ENCODE assay signal across 14 mouse cellular contexts in genomic region chr10:80758651-80759050, GRCm38 (mm10). TPM values are rescaled to one million over a fixed set of nuclear protein-coding genes. Genes with fewer than 3 reads are reported as not detected.
DNase-seq lines count a peak whose midpoint lies in the region; ATAC-seq lines count a peak whose summit lies in the region.
"Had no signal": no experiment of that assay in that cellular context is flagged by ENCODE, and none has a peak within 500 bp of the region (broad histone marks: within the 10 kb centered on the region; RNA-seq: fewer than 3 reads in every experiment).

No protein-coding gene starts in this region.

- H3K27ac ChIP-seq in heart, embryonic 10.5 days = peak overlapping the region; percentile 56; the same call in 1 of the 2 replicates
- no peak overlapping the region for H3K27ac ChIP-seq in neural tube, embryonic 12.5 days
- H3K27ac ChIP-seq in kidney, embryonic 14.5 days (ENCODE audit: low read depth, low read length) = no peak overlapping the region
- H3K27ac ChIP-seq: embryonic facial prominence, embryonic 12.5 days had no signal

- H3K27me3 ChIP-seq in heart, embryonic 10.5 days (ENCODE audit: insufficient read depth, poor library complexity, severe bottlenecking) = no peaks in the 10 kb centered on the region
- H3K27me3 ChIP-seq in neural tube, embryonic 12.5 days (replicated peaks) = no peaks in the 10 kb centered on the region
- H3K27me3 ChIP-seq in kidney, embryonic 14.5 days (ENCODE audit: control insufficient read depth, insufficient read depth, low read length) = no peaks in the 10 kb centered on the region
- H3K27me3 ChIP-seq: embryonic facial prominence, embryonic 12.5 days; Patski had no signal

- peaks cover 4% of the 10 kb centered on the region; the same call in 1 of the 2 replicates for H3K36me3 ChIP-seq in heart, embryonic 10.5 days
- H3K36me3 ChIP-seq in neural tube, embryonic 12.5 days = no peaks in the 10 kb centered on the region
- no peaks in the 10 kb centered on the region for H3K36me3 ChIP-seq in kidney, embryonic 14.5 days (ENCODE audit: control insufficient read depth, insufficient read depth, low read length)
- H3K36me3 ChIP-seq: embryonic facial prominence, embryonic 12.5 days had no signal

- H3K4me2 ChIP-seq in neural tube, embryonic 12.5 days (replicated peaks) = no peak overlapping the region
- no peak overlapping the region for H3K4me2 ChIP-seq in kidney, embryonic 14.5 days (replicated peaks; ENCODE audit: low read depth, low read length)
- H3K4me2 ChIP-seq: embryonic facial prominence, embryonic 12.5 days had no signal

- WGBS in heart, embryonic 10.5 days = 73% methylated on average over 7 of the region's 7 CpGs
- 93% methylated on average over 7 of the region's 7 CpGs for WGBS in neural tube, embryonic 12.5 days
- 77% methylated on average over 7 of the region's 7 CpGs for WGBS in kidney, embryonic 14.5 days

- H3K9ac ChIP-seq in neural tube, embryonic 12.5 days = peak overlapping the region; percentile 44; the same call in 1 of the 2 replicates
- H3K9ac ChIP-seq in kidney, embryonic 14.5 days (ENCODE audit: low read depth, low read length) = no peak overlapping the region
- H3K9ac ChIP-seq: embryonic facial prominence, embryonic 12.5 days had no signal

- no peak for ATAC-seq in neural tube, embryonic 12.5 days (ENCODE audit: low FRiP score, low read depth)
- no peak for ATAC-seq in kidney, embryonic 14.5 days (ENCODE audit: low FRiP score, low TSS enrichment)
- ATAC-seq: Patski had no signal

- H3K4me1 ChIP-seq in heart, embryonic 10.5 days = peaks cover 81% of the 10 kb centered on the region
- peaks cover 38% of the 10 kb centered on the region for H3K4me1 ChIP-seq in neural tube, embryonic 12.5 days
- H3K4me1 ChIP-seq in kidney, embryonic 14.5 days (ENCODE audit: control insufficient read depth, insufficient read depth, low read length) = peaks cover 24% of the 10 kb centered on the region

- H3K4me3 ChIP-seq in heart, embryonic 10.5 days = no peak overlapping the region
- no peak overlapping the region for H3K4me3 ChIP-seq in neural tube, embryonic 12.5 days
- H3K4me3 ChIP-seq in kidney, embryonic 14.5 days (ENCODE audit: low read length) = no peak overlapping the region
- H3K4me3 ChIP-seq: embryonic facial prominence, embryonic 12.5 days had no signal

- H3K9me3 ChIP-seq in heart, embryonic 10.5 days = no peaks in the 10 kb centered on the region
- H3K9me3 ChIP-seq in neural tube, embryonic 12.5 days = no peaks in the 10 kb centered on the region
- no peaks in the 10 kb centered on the region for H3K9me3 ChIP-seq in kidney, embryonic 14.5 days (ENCODE audit: control insufficient read depth, low read length)
- H3K9me3 ChIP-seq: embryonic facial prominence, embryonic 12.5 days had no signal

- no peak for DNase-seq in heart, embryonic 10.5 days (ENCODE audit: low spot score)
- DNase-seq in heart, adult 9 months (ENCODE audit: low spot score in 2 of 2) = no peak
- DNase-seq in neural tube, embryonic 10.5 days (ENCODE audit: extremely low spot score, low spot score) = no peak
- peak; percentile 81 to 86 for DNase-seq in adrenal gland, postnatal 36 days
- DNase-seq in yolk sac, embryonic 10.5 days (ENCODE audit: low spot score) = peak; percentile 44
- DNase-seq in spleen, postnatal 14 days (ENCODE audit: low spot score in 2 of 2) = no peak
- DNase-seq: kidney, postnatal 14 days; left cerebral cortex, postnatal 4 days; lung, postnatal 14 days; thymus, postnatal 36 days had no signal

RNA-seq across cellular contexts. Expression of gene Dot1l, which starts 3.6 kb away (rescaled TPM):
- polyA plus RNA-seq in heart, embryonic 10.5 days (2016; fragmentation: Nextera tagmentation; extraction: Ambion mirVana) = 25.6 and 26.1 TPM in 2 replicates
- polyA plus RNA-seq in neural tube, embryonic 12.5 days (2016; fragmentation: Nextera tagmentation; extraction: Ambion mirVana) = 26.3 and 26.5 TPM in 2 replicates
- 10 to 100 TPM; 53.2 to 64.6 TPM for total RNA-seq in adrenal gland, postnatal 36 days (2021)
- polyA plus RNA-seq in kidney, embryonic 14.5 days (2014; fragmentation: Nextera tagmentation; extraction: Ambion mirVana) = 21.9 and 29.2 TPM in 2 replicates

RNA-seq across cellular contexts. Expression of gene Ap3d1, which starts 16.6 kb away (rescaled TPM):
- polyA plus RNA-seq in heart, embryonic 10.5 days (2016; fragmentation: Nextera tagmentation; extraction: Ambion mirVana) = 53.1 and 60.4 TPM in 2 replicates
- 93.9 and 95.1 TPM in 2 replicates for polyA plus RNA-seq in neural tube, embryonic 12.5 days (2016; fragmentation: Nextera tagmentation; extraction: Ambion mirVana)
- 10 to 100 TPM; 80.3 to 99.6 TPM for total RNA-seq in adrenal gland, postnatal 36 days (2021)
- polyA plus RNA-seq in kidney, embryonic 14.5 days (2014; fragmentation: Nextera tagmentation; extraction: Ambion mirVana) = 70.8 and 80.6 TPM in 2 replicates

RNA-seq across cellular contexts. Expression of gene Sf3a2, which starts 39.3 kb away (rescaled TPM):
- polyA plus RNA-seq in heart, embryonic 10.5 days (2016; fragmentation: Nextera tagmentation; extraction: Ambion mirVana) = 70.6 and 84.1 TPM in 2 replicates
- polyA plus RNA-seq in neural tube, embryonic 12.5 days (2016; fragmentation: Nextera tagmentation; extraction: Ambion mirVana) = 66.8 and 72.4 TPM in 2 replicates
- total RNA-seq in adrenal gland, postnatal 36 days (2021) = 10 to 100 TPM; 51.4 to 55.6 TPM
- polyA plus RNA-seq in kidney, embryonic 14.5 days (2014; fragmentation: Nextera tagmentation; extraction: Ambion mirVana) = 101 and 102 TPM in 2 replicates

RNA-seq across cellular contexts. Expression of gene Plekhj1, which starts 39.8 kb away (rescaled TPM):
- 116 and 151 TPM in 2 replicates for polyA plus RNA-seq in heart, embryonic 10.5 days (2016; fragmentation: Nextera tagmentation; extraction: Ambion mirVana)
- polyA plus RNA-seq in neural tube, embryonic 12.5 days (2016; fragmentation: Nextera tagmentation; extraction: Ambion mirVana) = 155 TPM in 2 replicates
- 10 to 100 TPM; 84.6 to 86.8 TPM for total RNA-seq in adrenal gland, postnatal 36 days (2021)
- polyA plus RNA-seq in kidney, embryonic 14.5 days (2014; fragmentation: Nextera tagmentation; extraction: Ambion mirVana) = 121 and 126 TPM in 2 replicates

RNA-seq across cellular contexts. Expression of gene Amh, which starts 46.4 kb away (rescaled TPM):
- polyA plus RNA-seq in heart, embryonic 10.5 days (2016; fragmentation: Nextera tagmentation; extraction: Ambion mirVana) = not detected in 2 replicates
- polyA plus RNA-seq in neural tube, embryonic 12.5 days (2016; fragmentation: Nextera tagmentation; extraction: Ambion mirVana) = not detected in 2 replicates
- under 1 TPM; 0.40 to 0.83 TPM for total RNA-seq in adrenal gland, postnatal 36 days (2021)
- not detected in 2 replicates for polyA plus RNA-seq in kidney, embryonic 14.5 days (2014; fragmentation: Nextera tagmentation; extraction: Ambion mirVana)
- polyA plus RNA-seq: embryonic facial prominence, embryonic 12.5 days had no signal

Comparison
In these comparisons a context has a peak if more than half of its experiments do, and no peak if none do; other contexts are left out.
1. DNase-seq: peak in adrenal gland, postnatal 36 days (2 of 2) and yolk sac, embryonic 10.5 days (single experiment); none in heart, embryonic 10.5 days (single experiment), heart, adult 9 months (0 of 2), neural tube, embryonic 10.5 days (single experiment) and spleen, postnatal 14 days (0 of 2).